Mouse (Mus musculus): ENCODE data around the gene H2-Eb2. TPM values are rescaled to one million over a fixed set of nuclear protein-coding genes. Genes with fewer than 3 reads are reported as not detected.

The H2-Eb2 gene
- polyA plus RNA-seq, 1 experiment from 2014 or later, result not detected

- Histone ChIP-seq H3K4me3 (replicated peaks) (no peak overlapping the region), H3K27ac (replicated peaks) (no peak overlapping the region), H3K4me2 (replicated peaks) (no peak overlapping the region), H3K36me3 (no peaks in the 10 kb centered on the region), H3K9me3 (replicated peaks) (no peaks in the 10 kb centered on the region), H3K4me1 (no peaks in the 10 kb centered on the region), H3K27me3 (no peaks in the 10 kb centered on the region), H3K9ac (no peak overlapping the region)
- 76% methylated on average over 7 of the region's 7 CpGs for WGBS
- no peak for ATAC-seq (ENCODE audit: insufficient number of reproducible peaks, low FRiP score, low TSS enrichment, low read depth)
These were observed 57.7 kb downstream of the H2-Eb2 start for GRCm38 (mm10) chr17:34383212-34383611.

- no peak overlapping the region for H3K4me2 ChIP-seq (replicated peaks)
- no peaks in the 10 kb centered on the region for H3K27me3 ChIP-seq
- no peaks in the 10 kb centered on the region for H3K4me1 ChIP-seq
- H3K27ac ChIP-seq (replicated peaks), result no peak overlapping the region
- ATAC-seq (ENCODE audit: insufficient number of reproducible peaks, low FRiP score, low TSS enrichment, low read depth), result no peak; the same call in 1 of the 2 replicates
- H3K9ac ChIP-seq, result no peak overlapping the region
- no peaks in the 10 kb centered on the region for H3K9me3 ChIP-seq (replicated peaks)
- H3K4me3 ChIP-seq (replicated peaks), result no peak overlapping the region
- no peaks in the 10 kb centered on the region for H3K36me3 ChIP-seq
- 53% methylated on average over 3 of the region's 3 CpGs for WGBS
These were observed 59.2 kb downstream of the H2-Eb2 start for GRCm38 (mm10) chr17:34384699-34385098.

GRCm38 (mm10) chr17:34386656-34387055 is 61.2 kb downstream of the H2-Eb2 start:
- Histone ChIP-seq H3K36me3 (no peaks in the 10 kb centered on the region), H3K4me3 (replicated peaks) (no peak overlapping the region), H3K4me2 (replicated peaks) (no peak overlapping the region), H3K9me3 (replicated peaks) (no peaks in the 10 kb centered on the region), H3K9ac (no peak overlapping the region), H3K4me1 (no peaks in the 10 kb centered on the region), H3K27me3 (peaks cover 6% of the 10 kb centered on the region), H3K27ac (replicated peaks) (no peak overlapping the region)
- no peak for ATAC-seq (ENCODE audit: insufficient number of reproducible peaks, low FRiP score, low TSS enrichment, low read depth)
- 77% methylated on average over 2 of the region's 2 CpGs for WGBS

GRCm38 (mm10) chr17:34388513-34388912 is 63.0 kb downstream of the H2-Eb2 start:
- Histone ChIP-seq H3K27me3 (peaks cover 14% of the 10 kb centered on the region), H3K36me3 (no peaks in the 10 kb centered on the region), H3K4me3 (replicated peaks) (no peak overlapping the region), H3K9me3 (replicated peaks) (no peaks in the 10 kb centered on the region), H3K9ac (no peak overlapping the region), H3K4me1 (no peaks in the 10 kb centered on the region; the same call in 1 of the 2 replicates), H3K4me2 (replicated peaks) (no peak overlapping the region), H3K27ac (replicated peaks) (no peak overlapping the region)
- no peak for ATAC-seq (ENCODE audit: insufficient number of reproducible peaks, low FRiP score, low TSS enrichment, low read depth)
- WGBS, result 36% methylated on average over 4 of the region's 4 CpGs

Other genes with a start within 250 kb of the H2-Eb2 start
- gene H2-Oa, start 233.3 kb upstream of the H2-Eb2 start, polyA plus RNA-seq (2015; fragmentation: Nextera tagmentation; extraction: Ambion mirVana), result 0.54 and 0.89 TPM in 2 replicates
- gene H2-DMa, start 206.1 kb upstream of the H2-Eb2 start, polyA plus RNA-seq (2015; fragmentation: Nextera tagmentation; extraction: Ambion mirVana), result 14.0 and 15.3 TPM in 2 replicates
- 118 and 122 TPM in 2 replicates for gene Brd2, start 203.0 kb upstream of the H2-Eb2 start, polyA plus RNA-seq (2015; fragmentation: Nextera tagmentation; extraction: Ambion mirVana)
- 0.61 and 0.93 TPM in 2 replicates for gene H2-DMb2, start 182.4 kb upstream of the H2-Eb2 start, polyA plus RNA-seq (2015; fragmentation: Nextera tagmentation; extraction: Ambion mirVana)
- 3.2 and 3.8 TPM in 2 replicates for gene H2-DMb1, start 172.6 kb upstream of the H2-Eb2 start, polyA plus RNA-seq (2015; fragmentation: Nextera tagmentation; extraction: Ambion mirVana)
- 10.7 and 11.9 TPM in 2 replicates for gene Tap1, start 138.1 kb upstream of the H2-Eb2 start, polyA plus RNA-seq (2015; fragmentation: Nextera tagmentation; extraction: Ambion mirVana)
- gene Psmb9, start 137.9 kb upstream of the H2-Eb2 start, polyA plus RNA-seq (2015; fragmentation: Nextera tagmentation; extraction: Ambion mirVana), result 3.3 and 4.4 TPM in 2 replicates
- 10.0 and 11.2 TPM in 2 replicates for gene Psmb8, start 127.9 kb upstream of the H2-Eb2 start, polyA plus RNA-seq (2015; fragmentation: Nextera tagmentation; extraction: Ambion mirVana)
- gene Tap2, start 122.1 kb upstream of the H2-Eb2 start, polyA plus RNA-seq (2015; fragmentation: Nextera tagmentation; extraction: Ambion mirVana), result 6.4 and 7.5 TPM in 2 replicates
- 0.17 and 0.43 TPM in 2 replicates for gene H2-Ob, start 86.8 kb upstream of the H2-Eb2 start, polyA plus RNA-seq (2015; fragmentation: Nextera tagmentation; extraction: Ambion mirVana)
- gene H2-Ab1, start 68.0 kb upstream of the H2-Eb2 start, polyA plus RNA-seq (2015; fragmentation: Nextera tagmentation; extraction: Ambion mirVana), result 10.8 and 11.7 TPM in 2 replicates
- 2.7 and 4.6 TPM in 2 replicates for gene H2-Aa, start 37.8 kb upstream of the H2-Eb2 start, polyA plus RNA-seq (2015; fragmentation: Nextera tagmentation; extraction: Ambion mirVana)
- 3.6 and 5.0 TPM in 2 replicates for gene H2-Eb1, start 19.8 kb upstream of the H2-Eb2 start, polyA plus RNA-seq (2015; fragmentation: Nextera tagmentation; extraction: Ambion mirVana)
- 0.24 and 0.30 TPM in 2 replicates for gene Btnl2, start 29.2 kb downstream of the H2-Eb2 start, polyA plus RNA-seq (2015; fragmentation: Nextera tagmentation; extraction: Ambion mirVana)
- 0.08 TPM in 1 of 2 replicates, not detected in the other for gene Btnl1, start 51.5 kb downstream of the H2-Eb2 start, polyA plus RNA-seq (2015; fragmentation: Nextera tagmentation; extraction: Ambion mirVana)
- gene BC051142, start 73.2 kb downstream of the H2-Eb2 start, polyA plus RNA-seq (2015; fragmentation: Nextera tagmentation; extraction: Ambion mirVana), result 0.45 and 0.51 TPM in 2 replicates
- gene Btnl4, start 151.7 kb downstream of the H2-Eb2 start, polyA plus RNA-seq (2015; fragmentation: Nextera tagmentation; extraction: Ambion mirVana), result not detected in 2 replicates
- gene Btnl6, start 191.7 kb downstream of the H2-Eb2 start, polyA plus RNA-seq (2015; fragmentation: Nextera tagmentation; extraction: Ambion mirVana), result not detected in 2 replicates
- gene Notch4, start 238.6 kb downstream of the H2-Eb2 start, polyA plus RNA-seq (2015; fragmentation: Nextera tagmentation; extraction: Ambion mirVana), result 5.7 and 6.5 TPM in 2 replicates